Mouse (Mus musculus) heart, postnatal 0 days (tissue): ENCODE measurements around the gene Pi4ka.

ENCODE experiments used
- CTCF ChIP-seq: IDR thresholded peaks from 2 replicates; pipeline ENCODE4 v1.5.1; 2016; ENCODE audit warnings: antibody characterized with exemption, control low read depth, low read depth
- EP300 ChIP-seq: IDR thresholded peaks from 2 replicates; pipeline ENCODE4 v1.6.1; 2016; ENCODE audit warnings: antibody characterized with exemption, low read depth

DNA sequence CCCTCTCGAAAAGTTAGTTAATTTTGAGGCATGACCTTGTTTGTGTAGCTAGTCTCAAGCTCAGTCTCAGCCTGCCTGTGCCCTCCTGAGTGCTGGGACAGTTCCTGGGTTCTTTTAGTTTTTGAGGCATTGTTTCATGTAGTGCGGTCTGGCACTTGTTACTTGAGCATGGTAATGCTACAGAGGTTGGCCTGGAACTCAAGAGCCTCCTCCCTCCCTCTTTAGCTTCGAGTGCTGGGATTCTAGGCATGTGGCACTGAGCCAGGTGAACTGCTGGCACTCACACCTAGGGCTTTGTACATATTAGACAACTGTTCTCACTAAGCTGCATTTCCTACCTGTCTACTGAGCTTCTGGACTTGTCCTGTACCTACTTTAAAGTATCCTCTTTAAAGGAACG, 158.4 kb downstream of the Pi4ka start:
- TF ChIP-seq CTCF (no peak), EP300 (no peak)
